Mouse (Mus musculus) bone marrow macrophage, adult 2 months (primary cell): ENCODE measurements around the gene Dnajc21.

Source experiments
- CTCF ChIP-seq: IDR thresholded peaks from 2 replicates; pipeline ENCODE4 v1.5.1; 2012; ENCODE audit warnings: low read depth, mild to moderate bottlenecking, low read length, moderate library complexity
- POLR2A ChIP-seq: IDR thresholded peaks from 2 replicates; pipeline ENCODE4 v1.6.1; 2012; ENCODE audit warnings: mild to moderate bottlenecking, low read depth, low read length, borderline replicate concordance

DNA sequence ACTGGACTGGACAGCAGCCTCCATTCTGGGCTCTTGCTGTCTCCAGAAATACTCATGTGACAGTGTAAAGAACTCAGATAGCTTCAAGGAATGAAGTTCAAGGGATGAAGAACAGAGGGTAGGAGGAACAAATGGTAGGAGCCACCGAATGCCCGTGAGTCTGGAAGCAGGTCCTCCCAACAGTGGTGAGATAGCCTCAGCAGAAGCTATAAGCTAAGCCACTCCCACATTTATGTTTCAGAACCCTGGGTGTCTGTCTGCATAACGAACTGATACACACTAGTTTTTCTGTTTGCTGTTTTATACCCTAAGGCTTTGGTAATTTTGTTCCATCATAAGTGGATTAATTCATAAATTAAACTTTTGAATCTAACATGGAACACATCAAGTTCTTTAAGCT is 5.6 kb downstream of the Dnajc21 start:
- TF ChIP-seq POLR2A (no peak), CTCF (no peak)
